Mouse (Mus musculus) hindbrain, embryonic 15.5 days (tissue): ENCODE data around the gene Slc35d1. TPM values are rescaled to one million over a fixed set of nuclear protein-coding genes. Genes with fewer than 3 reads are reported as not detected.

Experiments used
- ATAC-seq: fragments of 200-750 bp; cut with Nextera tagmentation; 2 replicates; pipeline ENCODE4 v1.8.0; 2017; ENCODE audit warnings: low read depth, moderate number of reproducible peaks, moderate TSS enrichment; ENCODE audit not compliant: low FRiP score
- H3K27ac ChIP-seq: fragments of 300-500 bp; sonication (generic); replicated peaks from 2 replicates; pipeline ENCODE4 v1.5.1; 2015; ENCODE audit warnings: mild to moderate bottlenecking, inconsistent platforms
- H3K27me3 ChIP-seq: fragments of 300-500 bp; sonication (generic); 2 replicates; pipeline ENCODE4 v1.6.1; 2015; ENCODE audit warnings: control low read depth, inconsistent platforms
- H3K36me3 ChIP-seq: fragments of 300-500 bp; sonication (generic); 2 replicates; pipeline ENCODE4 v1.6.1; 2015; ENCODE audit warnings: control low read depth, inconsistent platforms
- H3K4me1 ChIP-seq: fragments of 300-500 bp; sonication (generic); replicated peaks from 2 replicates; pipeline ENCODE4 v1.6.1; 2015; ENCODE audit warnings: control low read depth, inconsistent platforms
- H3K4me2 ChIP-seq: fragments of 300-500 bp; sonication (generic); 2 replicates; pipeline ENCODE4 v1.6.1; 2015; ENCODE audit warnings: moderate library complexity, mild to moderate bottlenecking, inconsistent platforms
- H3K4me3 ChIP-seq: fragments of 300-500 bp; sonication (generic); 2 replicates; pipeline ENCODE4 v1.5.1; 2015; ENCODE audit warnings: mild to moderate bottlenecking, inconsistent platforms
- H3K9ac ChIP-seq: fragments of 300-500 bp; sonication (generic); 2 replicates; pipeline ENCODE4 v1.6.1; 2015; ENCODE audit warnings: inconsistent platforms
- H3K9me3 ChIP-seq: fragments of 300-500 bp; sonication (generic); 2 replicates; pipeline ENCODE4 v1.6.1; 2016; ENCODE audit warnings: control low read depth, inconsistent platforms
- WGBS: fragments of 180-500 bp; shearing (Covaris S2); methylation state at CpG from one replicate; pipeline ENCODE4 v1.1.7; 2015; 5-methylcytosine and 5-hydroxymethylcytosine counted together
- polyA plus RNA-seq: library from polyadenylated mRNA; unstranded; fragments of >200 nt; fragmentation: Nextera tagmentation; extraction: Ambion mirVana; gene quantifications from 2 replicates; pipeline ENCODE4 v1.2.1, GENCODE M21; 2015

The Slc35d1 gene
- polyA plus RNA-seq, 1 experiment from 2014 or later, result 7.0 TPM

DNA sequence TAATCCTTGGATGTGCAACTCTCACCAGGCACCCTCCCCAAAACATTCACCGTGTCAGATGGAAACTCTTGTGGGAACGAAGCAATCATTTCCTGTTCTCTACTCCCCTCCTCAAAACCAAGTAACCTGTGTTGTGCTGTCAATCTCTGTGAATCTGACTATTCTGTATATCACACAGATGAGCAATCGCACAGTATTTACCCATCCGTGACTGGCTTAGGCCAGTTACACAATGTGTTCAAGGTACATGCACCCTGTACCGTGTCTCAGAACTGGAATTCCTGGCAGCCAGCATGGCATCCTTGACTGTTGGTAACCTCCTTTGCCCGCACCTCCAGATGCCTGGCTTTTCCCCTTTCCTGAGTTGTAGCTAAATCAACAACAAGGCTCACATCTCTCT, 1.1 kb upstream of the Slc35d1 start:
- H3K4me1 ChIP-seq, result peaks cover 20% of the 10 kb centered on the region
- H3K9ac ChIP-seq, result no peak overlapping the region
- no peak overlapping the region for H3K27ac ChIP-seq
- no peak overlapping the region for H3K4me3 ChIP-seq
- H3K36me3 ChIP-seq, result no peaks in the 10 kb centered on the region
- 86% methylated on average over 6 of the region's 6 CpGs for WGBS
- H3K4me2 ChIP-seq, result no peak overlapping the region
- ATAC-seq, result no peak
- no peaks in the 10 kb centered on the region for H3K9me3 ChIP-seq
- no peaks in the 10 kb centered on the region for H3K27me3 ChIP-seq

DNA sequence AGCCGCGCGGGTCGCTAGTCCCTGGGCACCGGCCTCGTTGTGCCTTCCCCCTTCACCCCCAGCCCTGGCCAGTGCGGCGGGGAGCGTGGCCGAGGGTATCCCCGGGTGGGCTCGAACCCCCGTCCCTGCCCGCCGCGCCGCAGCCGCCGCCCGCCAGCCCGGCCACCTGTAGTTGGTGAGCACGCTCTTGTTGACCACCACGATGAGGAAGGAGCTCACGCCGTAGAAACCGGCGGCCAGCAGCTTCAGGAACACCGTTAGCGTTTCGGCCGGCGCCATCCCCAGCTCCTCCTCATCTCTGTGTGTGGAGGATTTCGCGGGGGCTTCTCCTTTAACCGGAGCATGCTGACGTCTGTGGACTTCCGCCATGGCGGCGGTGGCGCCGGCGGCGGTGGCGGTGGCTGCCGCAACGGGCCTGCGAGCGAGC, 453 bp downstream of the Slc35d1 start:
- ATAC-seq, result peak; percentile 87
- Histone ChIP-seq H3K9ac (peak overlapping the region; percentile 95), H3K27me3 (no peaks in the 10 kb centered on the region), H3K27ac (peak overlapping the region; percentile 99), H3K9me3 (no peaks in the 10 kb centered on the region), H3K4me2 (peak overlapping the region; percentile 63), H3K4me3 (peak overlapping the region; percentile 83), H3K4me1 (peaks cover 20% of the 10 kb centered on the region), H3K36me3 (peaks cover 7% of the 10 kb centered on the region)
- under 1% methylated on average over 45 of the region's 48 CpGs for WGBS

DNA sequence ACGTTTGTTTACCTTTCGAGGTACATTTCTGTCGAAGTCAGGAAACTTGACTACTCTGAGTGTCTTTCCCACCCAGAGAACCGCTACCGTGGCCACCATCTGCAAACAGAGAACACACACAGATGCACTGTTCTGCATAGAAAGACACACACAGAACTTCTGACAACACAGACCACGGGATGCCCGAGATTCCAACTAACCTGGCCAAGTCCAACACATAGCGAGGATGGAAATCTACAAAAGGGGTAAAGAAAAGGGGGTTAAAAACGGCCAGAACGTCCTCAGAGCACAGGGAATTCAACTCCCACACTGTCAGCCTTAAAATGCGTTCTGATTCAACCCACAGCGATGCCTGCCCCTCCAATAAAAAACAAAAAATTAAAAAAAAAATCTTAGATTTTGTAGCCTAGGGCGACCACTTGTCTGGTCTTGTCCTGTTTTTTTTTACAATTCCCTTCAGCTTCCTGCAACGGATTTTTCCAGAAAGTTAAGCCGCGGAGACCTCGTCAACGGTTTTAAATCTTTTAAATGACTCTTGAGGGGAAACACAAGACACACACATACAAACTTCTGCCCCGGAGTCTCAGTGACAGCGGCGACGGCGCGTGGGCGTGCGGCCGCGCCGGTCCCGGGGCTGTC, 986 bp downstream of the Slc35d1 start:
- Histone ChIP-seq H3K27me3 (no peaks in the 10 kb centered on the region), H3K4me2 (peak overlapping the region; percentile 63), H3K4me3 (peak overlapping the region; percentile 83), H3K36me3 (peaks cover 12% of the 10 kb centered on the region), H3K9me3 (no peaks in the 10 kb centered on the region), H3K4me1 (peaks cover 20% of the 10 kb centered on the region), H3K9ac (peak overlapping the region; percentile 95), H3K27ac (peak overlapping the region; percentile 99)
- WGBS, result 5% methylated on average over 30 of the region's 30 CpGs
- no peak for ATAC-seq

DNA sequence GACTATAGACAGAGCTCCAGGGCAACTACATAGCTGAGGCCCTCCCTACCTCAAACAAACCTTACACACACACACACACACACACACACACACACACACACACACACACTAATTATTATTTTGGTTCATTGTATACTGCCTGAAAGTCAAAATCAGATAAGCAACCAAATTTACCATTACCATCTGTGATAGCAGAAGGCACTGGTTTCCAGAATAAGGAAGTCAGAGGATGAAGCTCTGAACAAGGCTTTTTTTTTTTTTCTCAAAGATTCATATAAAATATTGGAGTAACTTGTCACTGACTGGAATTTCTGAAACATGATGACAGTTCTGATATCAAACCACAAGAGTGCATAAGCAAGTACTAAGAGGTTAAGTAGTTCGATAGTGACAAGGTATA, 6.4 kb downstream of the Slc35d1 start:
- Histone ChIP-seq H3K4me2 (no peak overlapping the region), H3K4me1 (peaks cover 11% of the 10 kb centered on the region), H3K9me3 (no peaks in the 10 kb centered on the region), H3K27ac (no peak overlapping the region), H3K9ac (no peak overlapping the region), H3K27me3 (no peaks in the 10 kb centered on the region), H3K36me3 (peaks cover 35% of the 10 kb centered on the region), H3K4me3 (no peak overlapping the region)
- WGBS, result 98% methylated on average over 1 of the region's 1 CpGs
- ATAC-seq, result no peak

DNA sequence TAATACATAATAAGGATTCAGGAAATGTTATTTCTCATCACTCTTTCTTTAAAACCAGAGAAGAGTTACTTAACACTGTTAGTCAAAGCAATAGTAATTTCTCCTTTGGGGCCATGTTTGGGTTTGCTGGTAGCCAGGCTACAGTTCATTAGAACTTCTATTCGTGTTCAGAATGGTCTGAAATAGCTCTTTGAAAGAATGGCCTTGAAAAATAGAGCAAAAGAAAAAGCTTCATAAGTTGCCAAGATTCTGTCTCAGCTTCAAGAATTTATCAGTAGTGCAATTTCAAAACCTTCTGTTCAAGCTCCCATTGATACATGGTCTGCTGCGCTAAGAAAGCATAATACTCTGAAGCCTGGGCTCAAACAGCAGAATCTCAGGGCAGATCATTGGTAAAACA, 11.3 kb downstream of the Slc35d1 start:
- 77% methylated on average over 2 of the region's 2 CpGs for WGBS
- no peaks in the 10 kb centered on the region for H3K9me3 ChIP-seq
- no peaks in the 10 kb centered on the region for H3K27me3 ChIP-seq
- no peaks in the 10 kb centered on the region; the same call in 1 of the 2 replicates for H3K4me1 ChIP-seq
- ATAC-seq, result no peak
- no peak overlapping the region for H3K9ac ChIP-seq
- no peak overlapping the region for H3K4me2 ChIP-seq
- no peak overlapping the region for H3K4me3 ChIP-seq
- peaks cover 33% of the 10 kb centered on the region for H3K36me3 ChIP-seq
- no peak overlapping the region for H3K27ac ChIP-seq

DNA sequence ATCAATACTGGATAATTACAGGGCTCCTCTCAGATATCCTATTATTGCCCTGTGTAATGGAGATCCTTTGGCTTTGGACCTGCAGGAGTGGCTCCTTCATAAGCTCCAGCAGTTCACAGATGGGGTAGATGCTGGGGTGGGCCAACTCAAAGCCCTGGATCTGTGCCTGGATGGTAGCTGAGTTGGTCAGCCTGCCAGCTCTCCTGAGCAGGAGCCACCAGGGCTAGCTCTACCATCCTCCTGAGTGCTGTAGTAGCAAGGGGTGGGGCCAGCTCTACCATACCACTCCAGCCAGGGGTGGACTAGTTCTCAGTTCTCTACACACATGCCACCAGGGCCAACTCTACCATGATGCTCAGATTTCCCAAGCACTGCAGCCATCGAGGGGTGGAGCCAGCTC, 14.9 kb downstream of the Slc35d1 start:
- H3K4me3 ChIP-seq, result no peak overlapping the region
- peaks cover 23% of the 10 kb centered on the region for H3K36me3 ChIP-seq
- no peak overlapping the region for H3K9ac ChIP-seq
- 92% methylated on average over 1 of the region's 1 CpGs for WGBS
- H3K4me2 ChIP-seq, result no peak overlapping the region
- H3K4me1 ChIP-seq, result no peaks in the 10 kb centered on the region; the same call in 1 of the 2 replicates
- H3K9me3 ChIP-seq, result no peaks in the 10 kb centered on the region
- no peak overlapping the region for H3K27ac ChIP-seq
- ATAC-seq, result no peak
- no peaks in the 10 kb centered on the region for H3K27me3 ChIP-seq

DNA sequence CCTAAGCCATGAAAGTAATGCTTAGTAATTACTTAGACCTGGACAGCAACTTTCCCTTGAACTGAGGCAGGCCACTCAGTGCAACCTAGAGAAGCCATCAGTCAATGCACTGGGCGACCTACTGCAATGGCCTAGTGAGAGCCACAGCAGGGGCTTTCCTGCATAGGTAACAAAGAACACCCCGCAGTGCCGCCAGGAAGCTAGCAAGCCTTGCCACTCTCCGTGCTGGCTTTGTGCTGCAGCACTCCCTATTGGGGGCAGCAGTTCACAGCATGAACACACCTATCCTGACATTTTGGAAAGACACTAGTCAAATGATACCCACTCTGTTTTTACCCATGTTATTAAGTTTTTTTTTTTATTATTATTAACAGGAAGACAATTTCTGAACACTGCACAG, 15.9 kb downstream of the Slc35d1 start:
- peaks cover 32% of the 10 kb centered on the region for H3K36me3 ChIP-seq
- H3K9me3 ChIP-seq, result no peaks in the 10 kb centered on the region
- no peak overlapping the region for H3K4me2 ChIP-seq
- no peak overlapping the region for H3K27ac ChIP-seq
- ATAC-seq, result no peak
- H3K4me1 ChIP-seq, result no peaks in the 10 kb centered on the region; the same call in 1 of the 2 replicates
- H3K27me3 ChIP-seq, result no peaks in the 10 kb centered on the region
- 48% methylated on average over 4 of the region's 4 CpGs for WGBS
- H3K9ac ChIP-seq, result no peak overlapping the region
- no peak overlapping the region for H3K4me3 ChIP-seq

DNA sequence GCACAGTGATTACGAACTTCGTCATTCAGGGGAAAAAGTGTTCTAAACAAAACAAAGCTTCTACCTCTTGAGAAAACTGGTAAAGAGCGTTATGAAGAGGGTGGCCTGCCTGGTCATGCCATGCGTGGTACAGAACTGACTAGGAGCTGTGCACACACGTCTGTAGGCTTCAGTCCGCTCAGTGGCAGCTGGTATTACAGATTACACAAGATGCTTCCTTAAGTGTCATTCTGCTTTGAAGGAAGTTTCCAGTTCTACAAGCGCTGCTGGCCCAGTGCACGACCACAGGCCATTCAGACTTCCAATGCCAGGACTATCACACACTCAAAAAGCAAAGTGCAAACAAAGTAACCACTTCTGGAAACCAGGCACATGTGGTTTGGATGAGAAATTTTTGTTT, 17.6 kb downstream of the Slc35d1 start:
- WGBS, result 90% methylated on average over 8 of the region's 8 CpGs
- Histone ChIP-seq H3K4me2 (no peak overlapping the region), H3K9ac (no peak overlapping the region), H3K4me1 (no peaks in the 10 kb centered on the region), H3K4me3 (no peak overlapping the region), H3K27me3 (no peaks in the 10 kb centered on the region), H3K27ac (no peak overlapping the region), H3K9me3 (no peaks in the 10 kb centered on the region), H3K36me3 (peaks cover 26% of the 10 kb centered on the region)
- ATAC-seq, result no peak

DNA sequence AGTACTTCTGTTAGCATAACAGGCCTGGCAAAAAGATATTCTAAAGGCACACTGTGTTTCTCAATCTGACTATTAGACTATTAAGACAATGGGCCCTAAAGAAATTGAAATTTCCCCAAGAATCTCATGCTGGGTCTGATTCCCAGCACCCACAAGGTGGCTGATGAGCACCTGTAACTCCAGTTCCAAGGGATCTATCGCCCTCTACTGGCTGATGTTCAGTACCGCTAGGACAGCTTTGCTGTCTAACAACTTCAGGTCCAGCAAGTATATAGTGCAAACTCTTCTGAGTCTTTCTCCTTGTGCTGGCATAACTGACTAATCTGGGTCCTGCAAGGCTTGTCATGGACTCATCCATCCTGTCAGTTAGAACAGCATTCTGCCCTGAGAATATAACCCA, 22.5 kb downstream of the Slc35d1 start:
- 86% methylated on average over 2 of the region's 2 CpGs for WGBS
- Histone ChIP-seq H3K4me2 (no peak overlapping the region), H3K27me3 (no peaks in the 10 kb centered on the region), H3K36me3 (peaks cover 25% of the 10 kb centered on the region), H3K9ac (no peak overlapping the region), H3K4me1 (no peaks in the 10 kb centered on the region), H3K9me3 (no peaks in the 10 kb centered on the region), H3K27ac (no peak overlapping the region), H3K4me3 (no peak overlapping the region)
- no peak for ATAC-seq

DNA sequence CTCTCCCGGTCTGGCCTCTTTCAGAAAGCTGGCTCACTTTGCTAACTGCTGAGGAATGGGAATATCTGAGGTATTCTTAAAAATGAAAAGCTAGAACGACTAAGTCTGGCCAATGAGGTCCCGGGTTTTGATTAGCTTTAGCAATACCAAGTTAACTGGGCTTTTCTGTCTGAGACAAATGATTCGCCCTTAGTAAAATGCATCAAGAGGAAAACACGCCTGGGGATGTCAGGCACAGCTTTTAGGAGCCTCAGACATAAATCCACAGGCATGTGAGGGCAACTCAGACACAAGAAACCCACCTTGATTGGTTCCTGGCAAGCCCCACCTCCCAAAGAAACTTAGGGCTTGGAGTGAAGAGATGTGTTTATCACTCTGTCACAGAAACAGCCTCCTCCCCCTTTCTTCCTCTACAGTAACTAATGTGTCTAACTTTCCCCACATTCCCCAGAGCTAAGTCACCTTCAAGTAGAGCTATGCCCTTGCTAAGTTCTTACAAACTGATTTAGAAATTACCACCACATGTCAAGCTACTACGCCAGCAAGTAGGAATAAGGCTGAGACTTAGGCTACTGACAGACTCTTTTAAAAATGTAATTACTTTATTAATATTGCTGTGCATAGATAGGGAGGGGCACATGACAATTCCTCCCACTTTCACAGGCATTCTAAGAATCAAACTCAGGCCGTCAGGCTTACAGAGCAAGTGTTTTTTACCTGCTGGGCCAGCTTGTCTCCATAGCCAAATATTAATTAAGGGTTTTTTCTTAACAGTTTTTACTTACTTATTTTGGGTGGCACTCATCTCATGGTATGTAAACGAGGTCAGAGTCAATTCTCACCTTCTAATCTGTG, 26.0 kb downstream of the Slc35d1 start:
- H3K9ac ChIP-seq, result no peak overlapping the region
- H3K4me1 ChIP-seq, result no peaks in the 10 kb centered on the region
- no peak overlapping the region for H3K4me3 ChIP-seq
- no peak for ATAC-seq
- no peaks in the 10 kb centered on the region for H3K9me3 ChIP-seq
- no peaks in the 10 kb centered on the region for H3K27me3 ChIP-seq
- H3K36me3 ChIP-seq, result peaks cover 22% of the 10 kb centered on the region
- H3K27ac ChIP-seq, result no peak overlapping the region
- 91% methylated on average over 8 of the region's 8 CpGs for WGBS
- no peak overlapping the region for H3K4me2 ChIP-seq

DNA sequence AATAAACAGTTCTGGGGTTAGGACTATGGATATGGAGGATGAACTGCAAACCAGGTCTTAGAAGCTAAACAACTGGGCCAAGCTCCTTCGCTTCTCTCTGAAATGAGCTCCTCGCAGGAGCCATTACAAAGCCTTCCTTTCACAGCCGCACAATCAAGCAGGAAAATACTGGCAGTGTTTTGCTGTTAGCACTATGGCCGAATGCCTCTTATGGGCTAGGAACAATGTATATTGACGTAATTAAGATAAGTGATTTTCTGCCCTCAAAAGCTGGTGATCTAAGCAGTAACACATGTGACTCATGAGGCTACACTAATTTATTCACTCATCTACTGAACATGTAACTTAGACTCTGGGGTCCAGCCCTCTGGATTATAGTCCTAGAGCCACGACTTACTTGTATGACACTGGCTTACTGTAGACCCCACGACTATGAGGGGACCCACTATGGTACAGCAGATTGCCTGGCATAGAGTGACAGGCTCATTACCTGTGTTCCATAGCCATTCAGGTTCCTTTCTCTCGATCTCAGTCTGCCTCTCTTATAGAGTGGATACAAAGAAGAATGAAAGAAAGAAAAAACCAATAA, 34.6 kb downstream of the Slc35d1 start:
- H3K27ac ChIP-seq, result 0 out of 2 replicates have a peak overlapping the region, but pooled peaks have one; percentile 25
- H3K4me1 ChIP-seq, result peaks cover 21% of the 10 kb centered on the region; the same call in 1 of the 2 replicates
- H3K36me3 ChIP-seq, result peaks cover 16% of the 10 kb centered on the region; the same call in 1 of the 2 replicates
- H3K27me3 ChIP-seq, result no peaks in the 10 kb centered on the region
- no peak overlapping the region for H3K4me2 ChIP-seq
- no peak overlapping the region for H3K9ac ChIP-seq
- 56% methylated on average over 8 of the region's 8 CpGs for WGBS
- ATAC-seq, result peak; percentile 54; the same call in 1 of the 2 replicates
- H3K4me3 ChIP-seq, result no peak overlapping the region
- no peaks in the 10 kb centered on the region for H3K9me3 ChIP-seq

DNA sequence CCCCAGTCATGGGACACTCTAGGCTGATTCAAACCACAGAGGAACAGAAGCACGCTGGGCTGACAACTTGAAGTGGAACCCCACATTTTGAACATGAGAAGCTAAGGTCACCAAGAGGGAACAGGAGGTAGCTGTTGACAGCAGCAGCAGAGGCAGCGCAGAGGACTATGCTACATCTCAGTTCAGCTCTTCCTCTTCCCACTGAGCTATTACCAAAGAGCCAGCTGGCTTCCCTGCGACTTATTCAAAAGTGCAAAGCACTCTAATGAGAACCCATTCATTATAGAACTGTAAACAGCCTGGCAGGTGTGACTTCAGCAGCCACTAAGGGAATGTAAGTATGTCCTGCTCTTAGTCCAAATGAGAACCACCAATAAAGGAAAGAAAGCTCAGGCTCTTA, 35.4 kb downstream of the Slc35d1 start:
- 53% methylated on average over 3 of the region's 3 CpGs for WGBS
- no peak for ATAC-seq

More for the DNA sequence above, 35.4 kb downstream of the Slc35d1 start:
- Histone ChIP-seq H3K4me3 (no peak overlapping the region), H3K27me3 (no peaks in the 10 kb centered on the region), H3K4me1 (peaks cover 21% of the 10 kb centered on the region; the same call in 1 of the 2 replicates), H3K27ac (no peak overlapping the region), H3K9me3 (no peaks in the 10 kb centered on the region), H3K36me3 (peaks cover 13% of the 10 kb centered on the region; the same call in 1 of the 2 replicates), H3K4me2 (no peak overlapping the region), H3K9ac (no peak overlapping the region)
